Mouse (Mus musculus): Measurements from ENCODE around the gene Tanc1.

Gene Tanc1

GRCm38 (mm10) chr2:59889699-59890098, 277.9 kb downstream of the Tanc1 start:
- no peak for DNase-seq (ENCODE audit: low spot score)
